In the genomic region with DNA sequence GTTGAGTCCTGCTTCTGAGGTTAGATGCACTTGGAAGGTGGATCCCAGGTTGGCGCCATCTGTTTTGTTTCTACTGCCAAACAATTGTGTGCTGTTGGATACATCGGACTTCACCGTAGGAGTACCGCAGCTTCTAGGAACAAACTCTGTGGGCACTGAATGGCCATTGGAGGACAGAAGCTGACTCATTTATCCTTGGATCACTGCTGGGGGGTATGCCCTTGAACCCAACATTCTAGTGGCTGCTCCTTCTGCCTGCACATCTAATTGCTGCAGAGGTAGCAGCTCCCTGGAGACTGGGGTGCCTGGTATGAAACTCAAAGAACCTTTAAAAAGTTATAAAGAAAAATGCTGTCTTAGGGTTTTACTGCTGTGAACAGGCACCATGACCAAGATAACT, we compare ENCODE assay signal across 12 mouse cellular contexts.
"Had no signal": no experiment of that assay in that cellular context is flagged by ENCODE, and none has a peak within 500 bp of the region (broad histone marks: within the 10 kb centered on the region; RNA-seq: fewer than 3 reads in every experiment).

No protein-coding gene starts in this region.

- DNase-seq: kidney, postnatal 25 days; layer of hippocampus, adult 9-11 months; liver; lung, adult 18-20 months; lung, postnatal 10 days; lung, postnatal 36 days; retina, postnatal 1 day; right cerebral cortex, postnatal 25 days; spleen, adult 18-20 months; thymus, adult 2 months; thymus, postnatal 14 days; thymus, postnatal 4 days had no signal
